Mouse (Mus musculus): ENCODE data around the gene Nhsl2.

GRCm38 (mm10) chrX:101864788-101865187 lies 15.6 kb downstream of the Nhsl2 start:
- TF ChIP-seq CTCF (IDR thresholded peaks at IDR 0.05; ENCODE audit: borderline replicate concordance, control insufficient read depth, extremely low read depth, insufficient read depth, low read length, poor library complexity) (no peak), POLR2A (IDR thresholded peaks at IDR 0.05; ENCODE audit: control insufficient read depth, extremely low read depth, insufficient read depth, low read length, poor library complexity) (no peak)
